Mouse (Mus musculus): ENCODE results near the gene Asb16. TPM values are rescaled to one million over a fixed set of nuclear protein-coding genes. Genes with fewer than 3 reads are reported as not detected.

Gene Asb16
- polyA plus RNA-seq, 1 experiment from 2014 or later, result 0.09 TPM

DNA sequence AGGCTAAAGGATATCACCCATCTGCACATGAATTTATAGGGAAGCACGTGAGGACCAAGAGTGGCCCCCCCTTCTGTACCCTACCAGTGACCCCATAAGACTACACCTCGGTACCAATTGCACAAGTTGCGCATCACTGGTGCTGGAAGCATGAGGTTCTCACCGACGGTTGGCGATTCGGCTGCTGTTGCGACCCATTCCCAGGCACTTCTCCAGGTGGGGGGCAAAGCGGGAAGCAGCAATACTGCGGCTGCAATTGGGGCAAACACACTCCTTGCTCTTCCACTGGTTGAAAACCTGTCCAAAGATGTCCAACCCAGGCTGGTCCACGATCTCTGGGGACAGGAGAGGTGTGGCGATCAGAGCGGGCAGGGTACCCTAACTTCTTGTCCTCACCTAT lies 25.4 kb downstream of the Asb16 start:
- no peak for DNase-seq (ENCODE audit: low spot score)
- Histone ChIP-seq H3K4me3 (peak overlapping the region; percentile 96; the same call in 1 of the 2 replicates), H3K4me1 (peaks cover 48% of the 10 kb centered on the region), H3K36me3 (replicated peaks) (peaks cover 61% of the 10 kb centered on the region), H3K9me3 (no peaks in the 10 kb centered on the region), H3K27me3 (replicated peaks; ENCODE audit: low read depth, poor library complexity, severe bottlenecking) (no peaks in the 10 kb centered on the region), H3K27ac (replicated peaks) (no peak overlapping the region)
- WGBS, result 95% methylated on average over 13 of the region's 13 CpGs

DNA sequence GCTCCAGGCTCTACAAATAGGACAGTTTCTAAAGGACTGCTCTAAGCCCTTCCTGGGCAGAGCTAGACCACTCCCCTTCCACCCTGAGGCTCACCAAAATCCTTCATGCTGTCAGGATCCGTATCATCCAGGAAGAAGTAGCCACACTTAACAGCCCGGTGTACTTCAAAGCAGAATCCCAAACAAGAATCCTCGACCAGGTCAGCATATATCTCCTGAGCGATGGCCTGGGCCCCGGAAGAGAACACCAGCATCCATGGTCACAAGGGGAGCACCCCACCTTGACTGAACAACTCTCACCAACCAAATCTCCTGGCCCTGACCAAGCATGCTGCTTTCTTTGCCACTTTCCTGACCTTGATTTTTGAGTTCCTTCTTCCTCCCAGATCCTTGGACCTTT lies 25.9 kb downstream of the Asb16 start:
- H3K4me3 ChIP-seq, result peak overlapping the region; percentile 96
- H3K27me3 ChIP-seq (replicated peaks; ENCODE audit: low read depth, poor library complexity, severe bottlenecking), result no peaks in the 10 kb centered on the region
- H3K27ac ChIP-seq (replicated peaks), result no peak overlapping the region
- no peaks in the 10 kb centered on the region for H3K9me3 ChIP-seq
- peaks cover 56% of the 10 kb centered on the region for H3K36me3 ChIP-seq (replicated peaks)
- H3K4me1 ChIP-seq, result peaks cover 46% of the 10 kb centered on the region
- WGBS, result 82% methylated on average over 5 of the region's 5 CpGs
- no peak for DNase-seq (ENCODE audit: low spot score)

- H3K36me3 ChIP-seq (replicated peaks), result peaks cover 50% of the 10 kb centered on the region
- DNase-seq (ENCODE audit: low spot score), result no peak
- peaks cover 44% of the 10 kb centered on the region for H3K4me1 ChIP-seq
- peak overlapping the region; percentile 98 for H3K27ac ChIP-seq (replicated peaks)
- no peaks in the 10 kb centered on the region for H3K27me3 ChIP-seq (replicated peaks; ENCODE audit: low read depth, poor library complexity, severe bottlenecking)
- WGBS, result 77% methylated on average over 12 of the region's 12 CpGs
- no peaks in the 10 kb centered on the region for H3K9me3 ChIP-seq
- peak overlapping the region; percentile 96 for H3K4me3 ChIP-seq
Observed at GRCm38 (mm10) chr11:102294887-102295597, 26.5 kb downstream of the Asb16 start.

- peak; percentile 90 for DNase-seq (ENCODE audit: low spot score)
- peaks cover 36% of the 10 kb centered on the region for H3K4me1 ChIP-seq
- H3K9me3 ChIP-seq, result no peaks in the 10 kb centered on the region
- WGBS, result under 1% methylated on average over 58 of the region's 73 CpGs
- peak overlapping the region; percentile 98 for H3K27ac ChIP-seq (replicated peaks)
- peak overlapping the region; percentile 96 for H3K4me3 ChIP-seq
- H3K27me3 ChIP-seq (replicated peaks; ENCODE audit: low read depth, poor library complexity, severe bottlenecking), result no peaks in the 10 kb centered on the region
- H3K36me3 ChIP-seq (replicated peaks), result peaks cover 42% of the 10 kb centered on the region
Observed at GRCm38 (mm10) chr11:102295598-102296471, 27.3 kb downstream of the Asb16 start.

DNA sequence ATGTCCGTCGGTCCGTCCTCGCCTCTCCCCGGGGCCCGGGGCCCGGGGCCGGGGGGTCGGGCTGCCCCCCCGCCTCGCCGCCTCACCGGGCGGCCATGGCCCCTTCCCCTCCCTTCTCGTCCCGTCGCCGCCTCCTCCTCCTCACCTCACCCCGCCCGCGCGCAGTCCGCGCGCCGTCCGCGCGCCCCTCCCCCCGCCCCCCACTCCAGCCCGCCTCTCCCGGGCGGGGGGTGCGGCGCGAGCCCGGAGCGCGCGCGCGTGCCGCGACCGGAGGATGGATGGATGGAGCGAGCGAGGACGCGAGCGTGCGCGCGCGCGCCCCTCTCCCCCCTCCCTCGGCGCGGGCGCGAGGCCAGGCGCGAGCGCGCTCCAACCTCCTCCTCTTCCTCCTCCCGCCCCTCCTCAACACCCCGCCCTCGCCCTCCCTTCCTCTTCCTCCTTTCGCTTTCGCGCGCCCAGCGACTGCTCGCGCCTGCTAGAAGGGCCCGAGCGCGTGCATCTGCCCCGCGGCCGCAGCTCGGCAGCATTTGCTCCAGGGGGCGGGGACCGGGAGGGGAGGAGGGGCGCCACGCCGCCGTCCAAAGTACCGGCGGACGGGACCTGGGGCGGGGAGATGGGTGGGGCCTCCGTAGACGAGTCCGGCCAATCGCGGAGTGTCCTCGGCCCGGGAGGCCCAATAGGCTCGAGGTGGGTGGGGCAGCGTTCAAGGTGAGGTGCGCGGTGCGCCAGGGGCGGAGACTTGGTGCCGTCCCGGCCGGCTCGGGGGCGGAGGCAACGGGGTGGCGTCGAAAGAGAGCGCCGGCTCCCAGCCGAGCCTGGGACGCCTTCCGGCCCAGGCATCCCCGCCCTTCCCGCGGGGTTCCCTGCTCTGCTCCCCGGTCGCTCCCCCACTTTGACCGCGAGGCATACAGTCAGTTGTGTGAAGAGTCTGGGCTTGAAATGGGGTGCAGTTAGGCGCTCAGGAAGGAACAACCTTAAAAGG lies 28.2 kb downstream of the Asb16 start, which contains the start of gene Atxn7l3:
Atxn7l3 (minus strand) TSS at position 141 of the 982 bp plus-strand sequence.
- Histone ChIP-seq H3K4me1 (peaks cover 35% of the 10 kb centered on the region), H3K36me3 (replicated peaks) (peaks cover 33% of the 10 kb centered on the region), H3K27ac (replicated peaks) (peak within 1 kb of the TSS; percentile 98), H3K9me3 (no peaks in the 10 kb centered on the region), H3K27me3 (replicated peaks; ENCODE audit: low read depth, poor library complexity, severe bottlenecking) (no peaks in the 10 kb centered on the region), H3K4me3 (peak within 1 kb of the TSS; percentile 96)
- DNase-seq (ENCODE audit: low spot score), result peak; percentile 100
- WGBS, result under 1% methylated on average over 112 of the region's 125 CpGs

- Histone ChIP-seq H3K36me3 (replicated peaks) (peaks cover 22% of the 10 kb centered on the region), H3K27ac (replicated peaks) (peak overlapping the region; percentile 98), H3K9me3 (no peaks in the 10 kb centered on the region), H3K4me1 (peaks cover 35% of the 10 kb centered on the region), H3K27me3 (replicated peaks; ENCODE audit: low read depth, poor library complexity, severe bottlenecking) (no peaks in the 10 kb centered on the region), H3K4me3 (peak overlapping the region; percentile 96)
- WGBS, result 29% methylated on average over 27 of the region's 27 CpGs
- no peak for DNase-seq (ENCODE audit: low spot score)
Observed at GRCm38 (mm10) chr11:102297577-102298556, 29.3 kb downstream of the Asb16 start.

- Histone ChIP-seq H3K9me3 (no peaks in the 10 kb centered on the region), H3K27ac (replicated peaks) (peak overlapping the region; percentile 32; the same call in 1 of the 2 replicates), H3K36me3 (replicated peaks) (peaks cover 2% of the 10 kb centered on the region), H3K4me1 (peaks cover 25% of the 10 kb centered on the region), H3K4me3 (no peak overlapping the region; the same call in 1 of the 2 replicates), H3K27me3 (replicated peaks; ENCODE audit: low read depth, poor library complexity, severe bottlenecking) (no peaks in the 10 kb centered on the region)
- 12% methylated on average over 1 of the region's 1 CpGs for WGBS
- DNase-seq (ENCODE audit: low spot score), result peak; percentile 71
Observed at GRCm38 (mm10) chr11:102299839-102300238, 31.3 kb downstream of the Asb16 start.

GRCm38 (mm10) chr11:102304141-102304540 lies 35.6 kb downstream of the Asb16 start:
- Histone ChIP-seq H3K9me3 (no peaks in the 10 kb centered on the region), H3K27ac (replicated peaks) (no peak overlapping the region), H3K36me3 (replicated peaks) (peaks cover 40% of the 10 kb centered on the region), H3K4me3 (no peak overlapping the region), H3K27me3 (replicated peaks; ENCODE audit: low read depth, poor library complexity, severe bottlenecking) (no peaks in the 10 kb centered on the region), H3K4me1 (peaks cover 17% of the 10 kb centered on the region)
- DNase-seq (ENCODE audit: low spot score), result no peak
- 49% methylated on average over 2 of the region's 2 CpGs for WGBS

GRCm38 (mm10) chr11:102305359-102305758 lies 36.8 kb downstream of the Asb16 start:
- Histone ChIP-seq H3K9me3 (no peaks in the 10 kb centered on the region), H3K27me3 (replicated peaks; ENCODE audit: low read depth, poor library complexity, severe bottlenecking) (no peaks in the 10 kb centered on the region), H3K4me3 (no peak overlapping the region), H3K4me1 (peaks cover 26% of the 10 kb centered on the region), H3K27ac (replicated peaks) (no peak overlapping the region), H3K36me3 (replicated peaks) (peaks cover 52% of the 10 kb centered on the region)
- DNase-seq (ENCODE audit: low spot score), result no peak
- 49% methylated on average over 3 of the region's 3 CpGs for WGBS

DNA sequence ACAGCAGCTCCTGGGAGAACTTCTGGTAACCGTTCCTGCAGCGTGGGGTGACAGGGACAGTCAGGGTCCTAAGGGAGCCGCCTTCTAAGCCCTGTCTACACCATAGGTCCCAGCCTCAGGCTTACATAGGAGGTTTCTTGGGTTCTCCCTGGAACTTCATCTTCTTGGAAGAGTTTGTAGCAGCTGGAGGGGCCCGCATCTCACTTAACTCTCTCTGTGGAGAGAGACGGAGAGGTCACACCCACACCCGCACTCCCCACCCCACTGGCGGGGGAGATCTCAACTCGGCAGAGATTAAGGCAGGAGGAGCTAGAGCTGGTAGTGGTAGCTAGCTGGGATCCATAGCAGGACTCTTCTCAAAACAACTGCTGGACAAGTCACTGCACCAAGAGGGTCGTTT lies 39.6 kb downstream of the Asb16 start:
- DNase-seq (ENCODE audit: low spot score), result no peak
- Histone ChIP-seq H3K36me3 (replicated peaks) (peaks cover 80% of the 10 kb centered on the region), H3K27me3 (replicated peaks; ENCODE audit: low read depth, poor library complexity, severe bottlenecking) (no peaks in the 10 kb centered on the region), H3K4me3 (peak overlapping the region; percentile 60; the same call in 1 of the 2 replicates), H3K4me1 (peaks cover 44% of the 10 kb centered on the region), H3K9me3 (no peaks in the 10 kb centered on the region), H3K27ac (replicated peaks) (no peak overlapping the region)
- 92% methylated on average over 9 of the region's 9 CpGs for WGBS

DNA sequence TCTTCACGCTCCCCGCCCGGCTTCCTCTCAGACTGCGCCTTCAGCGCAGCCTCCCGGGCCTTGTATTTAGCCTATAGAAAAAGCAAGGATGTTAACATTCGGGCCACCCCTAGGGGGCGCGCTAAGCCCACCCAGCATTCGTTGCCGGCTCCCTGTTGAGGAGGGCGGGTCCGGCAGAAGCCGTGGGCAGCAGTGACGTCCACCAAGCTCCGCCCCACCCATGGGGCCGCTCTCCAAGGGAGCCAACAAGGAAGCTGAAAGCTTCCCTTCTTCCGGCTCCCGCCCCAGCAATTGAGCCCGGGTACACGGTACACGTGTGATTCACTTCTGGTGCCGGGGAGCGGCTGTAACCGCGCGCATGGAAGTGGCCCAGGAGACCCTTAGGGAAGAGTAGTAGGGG lies 40.4 kb downstream of the Asb16 start:
- DNase-seq (ENCODE audit: low spot score), result peak; percentile 98
- Histone ChIP-seq H3K9me3 (no peaks in the 10 kb centered on the region), H3K27ac (replicated peaks) (peak overlapping the region; percentile 78), H3K4me3 (peak overlapping the region; percentile 60), H3K27me3 (replicated peaks; ENCODE audit: low read depth, poor library complexity, severe bottlenecking) (no peaks in the 10 kb centered on the region), H3K4me1 (peaks cover 44% of the 10 kb centered on the region), H3K36me3 (replicated peaks) (peaks cover 89% of the 10 kb centered on the region)
- 2% methylated on average over 27 of the region's 27 CpGs for WGBS
